Mouse (Mus musculus): ENCODE data around the gene Syne1.

Syne1 gene

GRCm38 (mm10) chr10:5058876-5059275 is 492.4 kb downstream of the Syne1 start:
- no peak for DNase-seq (ENCODE audit: low spot score)

DNA sequence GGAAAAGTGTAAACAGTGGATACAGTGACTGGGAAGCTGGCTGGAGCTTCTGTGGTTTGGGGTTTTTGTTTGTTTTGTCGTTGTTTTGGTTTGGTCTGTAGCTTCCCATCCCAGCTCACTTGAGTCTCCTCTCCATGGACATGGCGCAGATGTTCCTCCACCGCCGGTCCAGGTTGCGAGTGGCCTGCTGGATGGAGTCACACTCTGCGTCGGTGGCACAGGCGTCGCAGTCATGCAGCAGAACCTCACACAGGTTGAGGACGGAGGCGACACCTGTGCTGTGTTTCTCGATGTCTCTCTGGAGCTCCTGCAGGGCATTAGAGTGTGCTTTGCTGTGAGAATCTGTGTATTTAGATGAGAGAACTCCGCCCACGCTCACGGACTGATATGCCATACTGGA is 493.6 kb downstream of the Syne1 start:
- no peak for DNase-seq (ENCODE audit: low spot score)

GRCm38 (mm10) chr10:5056940-5057339 is 494.3 kb downstream of the Syne1 start:
- no peak for DNase-seq (ENCODE audit: low spot score)

DNA sequence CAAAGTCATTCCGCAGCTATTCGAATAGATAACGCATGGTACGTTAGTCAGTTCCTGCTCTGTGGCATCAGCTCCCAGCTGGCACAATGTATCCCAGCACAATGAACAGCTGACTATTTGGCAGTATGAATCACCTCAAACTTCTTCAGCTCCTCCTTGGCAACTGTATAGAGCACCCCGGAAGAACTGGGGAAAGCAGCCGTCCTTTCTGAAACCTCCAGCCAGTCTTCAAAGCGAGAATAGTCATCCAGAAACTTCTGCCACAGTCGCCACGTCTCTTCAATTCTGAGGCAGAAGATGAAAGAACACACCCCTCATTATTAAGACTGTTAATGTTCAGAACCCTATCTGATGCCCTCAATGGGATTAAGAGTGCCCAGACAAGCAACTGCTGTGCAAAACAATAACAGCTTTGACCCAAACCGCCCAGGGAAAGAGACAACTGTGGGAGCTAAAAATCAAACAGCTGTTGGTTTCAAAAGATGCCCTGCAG is 495.0 kb downstream of the Syne1 start:
- no peak for DNase-seq (ENCODE audit: low spot score)

DNA sequence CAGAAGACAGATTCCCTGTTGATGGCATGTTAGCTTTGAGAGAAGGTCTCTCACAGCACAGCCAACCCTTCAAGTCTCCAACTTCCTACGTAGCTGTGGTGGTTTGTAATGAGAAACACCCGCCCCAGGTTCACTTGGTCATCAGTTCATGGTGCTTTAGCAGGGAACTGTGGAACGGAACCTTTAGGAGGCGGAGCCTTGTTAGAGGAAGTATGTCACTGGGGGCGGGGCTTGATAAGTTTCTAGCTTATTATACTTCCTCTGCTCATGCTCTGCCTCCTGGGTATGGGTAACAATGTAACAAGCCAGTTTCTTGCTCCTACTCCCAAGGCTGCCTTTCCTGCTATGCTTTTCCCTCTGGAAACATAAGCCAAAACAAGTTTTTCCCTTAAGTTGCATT is 505.6 kb downstream of the Syne1 start:
- DNase-seq (ENCODE audit: low spot score), result no peak

GRCm38 (mm10) chr10:5045213-5045612 is 506.1 kb downstream of the Syne1 start:
- no peak for DNase-seq (ENCODE audit: low spot score)

GRCm38 (mm10) chr10:5044481-5044880 is 506.8 kb downstream of the Syne1 start:
- no peak for DNase-seq (ENCODE audit: low spot score)

DNA sequence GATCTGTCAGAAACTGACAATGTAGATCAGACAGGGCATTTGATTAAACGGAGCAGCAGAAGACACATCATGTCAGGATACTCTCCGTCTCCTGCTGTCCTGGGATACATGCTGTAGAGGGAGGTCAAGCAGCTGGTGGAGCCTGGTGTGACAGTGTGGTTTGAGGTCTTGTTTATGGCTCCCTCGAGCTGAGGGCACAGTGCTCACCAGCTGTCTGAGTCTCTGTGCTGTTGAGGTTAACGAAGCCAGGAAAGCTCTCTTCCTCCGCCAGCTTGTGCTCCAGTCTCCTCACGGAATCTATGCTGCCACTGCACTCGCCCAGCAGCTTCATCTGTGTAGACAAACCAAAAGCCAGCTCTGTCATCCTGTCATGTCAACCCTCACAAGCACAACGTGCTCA is 510.0 kb downstream of the Syne1 start:
- no peak for DNase-seq (ENCODE audit: low spot score)

- no peak for DNase-seq (ENCODE audit: low spot score)
Observed at GRCm38 (mm10) chr10:5032192-5033048, 518.9 kb downstream of the Syne1 start.

- DNase-seq (ENCODE audit: low spot score), result no peak
Observed at GRCm38 (mm10) chr10:5029883-5030282, 521.4 kb downstream of the Syne1 start.

DNA sequence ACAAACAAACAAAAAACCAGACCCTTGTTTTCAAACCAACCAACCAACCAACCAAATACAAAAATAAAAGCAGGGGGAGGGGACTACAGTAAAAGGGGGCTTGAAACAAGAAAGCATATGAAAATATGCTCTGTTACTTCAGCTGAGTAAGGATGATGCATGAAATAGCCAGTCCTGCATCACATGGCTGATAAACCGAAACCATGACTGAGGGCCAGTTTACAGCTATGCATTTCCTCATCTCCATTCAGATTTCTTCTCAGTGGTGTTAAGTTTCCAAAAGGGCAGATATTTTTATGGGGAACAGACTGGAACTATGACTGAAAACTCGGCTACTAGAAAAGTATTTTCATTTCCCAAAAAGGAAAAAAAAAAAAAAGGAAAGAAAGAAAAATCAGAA is 522.1 kb downstream of the Syne1 start:
- no peak for DNase-seq (ENCODE audit: low spot score)

DNA sequence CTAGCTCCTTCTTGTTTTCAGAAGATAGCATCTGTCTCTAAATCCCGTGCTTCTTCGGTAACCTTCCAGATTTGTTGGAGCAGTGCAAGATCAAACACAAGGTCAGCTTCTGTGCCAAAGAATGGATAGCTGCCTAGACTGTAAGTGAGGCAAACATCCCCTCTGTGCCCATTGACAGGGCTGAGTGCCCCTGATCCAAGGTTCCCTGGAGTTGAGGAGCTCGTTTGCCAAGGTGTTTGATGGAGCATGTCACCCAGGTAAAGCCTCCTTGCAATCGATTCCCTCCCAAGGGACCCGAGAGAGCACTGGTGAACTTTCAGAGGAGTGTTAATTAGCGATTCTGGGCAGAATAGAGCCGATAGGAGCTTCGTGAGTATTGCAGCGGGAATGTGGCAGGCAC is 523.0 kb downstream of the Syne1 start:
- no peak for DNase-seq (ENCODE audit: low spot score)

GRCm38 (mm10) chr10:5027208-5027607 is 524.1 kb downstream of the Syne1 start:
- no peak for DNase-seq (ENCODE audit: low spot score)

GRCm38 (mm10) chr10:5025906-5026305 is 525.4 kb downstream of the Syne1 start:
- no peak for DNase-seq (ENCODE audit: low spot score)

DNA sequence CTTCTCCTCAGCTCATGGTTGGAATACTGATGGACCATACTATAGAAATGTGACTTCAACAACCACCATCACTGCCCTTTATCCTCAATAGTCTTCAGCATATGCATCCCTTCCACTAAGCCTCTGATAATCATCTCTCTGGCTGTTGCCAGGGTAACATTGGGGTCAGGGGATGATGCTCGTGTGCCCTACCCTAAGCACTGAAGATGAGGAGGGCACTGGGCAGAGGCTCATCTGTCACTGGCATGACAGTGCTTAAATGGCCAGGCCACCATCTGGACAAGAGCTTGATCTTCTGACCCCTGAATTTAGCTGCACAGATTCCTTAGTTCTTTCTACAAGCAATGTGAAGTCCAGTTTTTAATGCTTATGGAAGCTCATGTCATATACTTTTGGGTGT is 534.1 kb downstream of the Syne1 start:
- no peak for DNase-seq (ENCODE audit: low spot score)

DNA sequence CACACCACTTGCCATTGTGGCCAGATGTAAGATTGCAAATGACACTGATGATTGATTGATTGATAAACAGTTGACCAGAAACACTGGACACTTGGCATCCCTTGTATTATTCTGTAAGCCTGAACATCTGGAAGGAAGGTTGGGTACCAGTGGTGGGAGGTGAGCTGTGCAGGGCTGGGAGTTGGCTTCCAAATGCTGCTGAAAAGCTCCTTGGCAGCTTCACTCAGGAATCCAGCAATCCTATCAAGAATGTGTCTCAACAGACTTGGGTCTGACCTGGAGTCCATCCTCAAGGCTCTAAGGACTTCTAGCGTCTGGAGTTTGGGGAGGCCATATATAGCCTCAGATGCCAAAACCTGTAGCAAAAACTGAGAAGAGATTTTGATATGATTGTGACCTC is 536.3 kb downstream of the Syne1 start:
- DNase-seq (ENCODE audit: low spot score), result no peak

- no peak for DNase-seq (ENCODE audit: low spot score)
Observed at GRCm38 (mm10) chr10:5012004-5012403, 539.3 kb downstream of the Syne1 start.

DNA sequence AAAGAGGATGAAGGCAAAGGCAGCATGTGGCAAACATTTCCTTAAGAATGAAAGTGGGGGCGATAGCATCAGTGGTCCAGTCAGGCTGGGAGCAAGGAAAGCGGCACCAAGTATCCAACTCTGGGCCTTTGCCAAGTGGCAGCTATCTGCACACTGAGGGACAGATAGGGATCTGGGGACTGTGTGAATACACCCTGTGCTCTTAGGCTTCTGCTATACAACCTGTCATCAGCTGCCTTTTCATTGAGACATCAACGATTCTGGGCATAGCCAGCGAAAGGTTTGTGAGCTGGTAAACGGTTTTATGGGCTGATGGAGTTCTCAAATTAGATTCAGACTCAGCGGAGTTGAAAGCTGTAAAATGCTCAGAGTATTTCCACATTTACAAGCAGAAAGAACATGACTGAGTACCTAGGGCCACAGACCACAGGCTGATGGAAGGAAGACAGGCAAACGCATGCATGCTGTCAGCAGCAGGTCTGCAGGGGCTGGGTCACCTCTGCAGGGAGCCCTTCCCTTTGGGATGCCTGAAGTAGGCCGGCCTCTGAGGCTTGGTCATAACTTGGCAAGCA is 542.4 kb downstream of the Syne1 start:
- no peak for DNase-seq (ENCODE audit: low spot score)

- no peak for DNase-seq (ENCODE audit: low spot score)
Observed at GRCm38 (mm10) chr10:4996592-4996991, 554.7 kb downstream of the Syne1 start.

DNA sequence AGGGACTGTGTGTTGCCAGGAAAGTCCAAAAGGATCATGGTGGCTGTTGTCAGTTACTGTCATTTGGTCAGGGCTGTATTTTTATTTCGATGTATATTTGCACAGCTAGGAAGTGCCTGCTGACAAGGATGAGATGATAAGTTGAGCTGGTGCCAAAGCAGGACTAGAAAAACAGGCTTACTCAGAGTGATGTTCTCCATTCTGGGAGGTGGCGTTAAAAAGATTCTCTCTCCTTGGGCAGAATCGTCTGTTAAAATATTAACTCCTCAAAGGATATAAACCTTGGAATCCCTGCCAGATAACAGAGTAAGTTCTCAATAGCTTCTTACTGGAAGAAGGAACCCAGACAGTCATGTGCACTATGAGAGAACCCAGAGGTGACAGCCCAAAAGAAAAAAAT is 557.5 kb downstream of the Syne1 start:
- DNase-seq (ENCODE audit: low spot score), result no peak

DNA sequence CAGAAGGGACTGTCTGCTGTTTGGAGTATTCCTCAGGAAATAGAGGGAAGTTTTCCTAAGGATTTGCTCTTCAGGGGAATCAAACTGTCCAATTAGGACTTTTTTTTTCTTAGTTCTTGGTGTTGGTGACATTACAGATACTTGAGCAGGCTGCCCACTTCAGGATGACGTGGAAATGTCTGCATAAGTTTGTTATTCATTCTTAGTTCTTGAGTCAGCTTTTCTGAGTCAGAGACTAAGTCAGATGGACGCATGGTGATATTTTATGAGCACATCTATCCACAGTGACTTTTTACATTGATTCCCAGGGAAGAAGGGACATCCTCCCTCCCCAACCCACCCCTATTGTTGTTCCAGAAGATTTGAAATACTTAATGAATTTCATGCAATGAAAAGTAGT is 567.4 kb downstream of the Syne1 start:
- DNase-seq (ENCODE audit: low spot score), result no peak

GRCm38 (mm10) chr10:4977374-4977773 is 573.9 kb downstream of the Syne1 start:
- no peak for DNase-seq (ENCODE audit: low spot score)

DNA sequence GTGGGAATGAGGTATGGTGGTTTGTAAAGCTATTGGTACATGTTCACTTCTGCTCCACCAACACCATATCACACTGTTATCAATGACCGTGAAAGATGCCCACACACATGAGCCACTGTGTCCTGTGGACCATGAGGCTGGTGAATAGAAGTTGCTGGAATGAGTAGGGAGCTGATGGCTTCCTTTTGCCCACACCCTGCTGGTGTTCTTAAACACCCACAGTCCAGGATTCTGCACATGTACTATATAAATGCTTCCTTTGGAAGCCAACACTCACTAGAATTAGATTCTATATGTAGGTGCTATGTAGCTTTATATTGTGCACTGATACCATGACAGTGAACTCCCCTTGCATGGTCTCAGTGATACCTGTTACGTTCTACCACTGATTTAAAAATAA is 574.7 kb downstream of the Syne1 start:
- no peak for DNase-seq (ENCODE audit: low spot score)

- no peak for DNase-seq (ENCODE audit: low spot score)
Observed at GRCm38 (mm10) chr10:4974246-4974645, 577.0 kb downstream of the Syne1 start.
